Mouse (Mus musculus) CH12.LX (cell line): ENCODE measurements around the gene Fam169b. TPM values are rescaled to one million over a fixed set of nuclear protein-coding genes. Genes with fewer than 3 reads are reported as not detected.

Experiments used
- DNase-seq: peaks from one replicate; pipeline ENCODE4 v3.0.0-alpha.2; 2013; ENCODE audit errors: extremely low read depth
- H3K27ac ChIP-seq: 2 replicates; pipeline ENCODE4 v1.5.1; 2012; ENCODE audit warnings: low read depth, mild to moderate bottlenecking, control low read depth, moderate library complexity; ENCODE audit not compliant: insufficient read depth
- H3K27me3 ChIP-seq: replicated peaks from 2 replicates; pipeline ENCODE3; 2012; ENCODE audit warnings: inconsistent platforms
- H3K36me3 ChIP-seq, 2 experiments: replicated peaks in 1 of 2; 2 replicates each; pipeline versions ENCODE3 to v1.6.1; 2012; ENCODE audit warnings: inconsistent platforms in 1 of 2, low read length in 1 of 2, mild to moderate bottlenecking in 1 of 2, mixed read lengths in 1 of 2, moderate library complexity in 1 of 2; ENCODE audit not compliant: control insufficient read depth in 1 of 2, insufficient read depth in 1 of 2
- H3K4me1 ChIP-seq, 2 experiments: 2 replicates each; pipeline ENCODE4 v1.6.1; 2012; ENCODE audit warnings: inconsistent platforms in 1 of 2, moderate library complexity in 1 of 2; ENCODE audit not compliant: insufficient read depth in 2 of 2, control insufficient read depth in 1 of 2
- H3K4me2 ChIP-seq: 2 replicates; pipeline ENCODE4 v1.6.1; 2012; ENCODE audit warnings: low read depth, mild to moderate bottlenecking, control low read depth; ENCODE audit not compliant: poor library complexity, insufficient read depth, severe bottlenecking
- H3K4me3 ChIP-seq, 3 experiments: fragments of 150-350 bp in 1 of 3; sonication (generic) in 1 of 3; replicated peaks in 1 of 3; 2 replicates each; pipeline versions ENCODE3 to v1.5.1; 2011 to 2012; ENCODE audit warnings: low read depth in 2 of 3, low read length in 2 of 3, mild to moderate bottlenecking in 2 of 3, moderate library complexity in 2 of 3, control low read depth in 1 of 3, improper control_type of control experiment in 1 of 3, inconsistent platforms in 1 of 3, mixed read lengths in 1 of 3; ENCODE audit not compliant: poor library complexity in 1 of 3
- H3K79me2 ChIP-seq: replicated peaks from 2 replicates; pipeline ENCODE4 v1.6.1; 2012; ENCODE audit warnings: mild to moderate bottlenecking, moderate library complexity; ENCODE audit not compliant: control insufficient read depth, poor library complexity, insufficient read depth, severe bottlenecking; ENCODE audit errors: extremely low read depth
- H3K9ac ChIP-seq: 2 replicates; pipeline ENCODE4 v1.6.1; 2012; ENCODE audit warnings: low read depth, mild to moderate bottlenecking, control low read depth, moderate library complexity; ENCODE audit not compliant: insufficient read depth
- H3K9me3 ChIP-seq: replicated peaks from 2 replicates; pipeline ENCODE3; 2012; ENCODE audit warnings: low read length, inconsistent platforms, mixed read lengths
- CHD1 ChIP-seq: IDR thresholded peaks from 2 replicates; pipeline ENCODE4 v1.6.1; 2012; ENCODE audit warnings: low read depth, low read length, improper control_type of control experiment, inconsistent platforms
- CHD2 ChIP-seq: IDR thresholded peaks from 2 replicates; pipeline ENCODE4 v1.6.1; 2011; ENCODE audit warnings: low read length, improper control_type of control experiment
- CTCF ChIP-seq, 2 experiments: IDR thresholded peaks in 1 of 2; conservative IDR thresholded peaks in 1 of 2; 2 replicates each; pipeline ENCODE4 v1.5.1; 2011 to 2012; ENCODE audit warnings: low read depth in 2 of 2, low read length in 2 of 2, improper control_type of control experiment in 1 of 2, inconsistent platforms in 1 of 2, mild to moderate bottlenecking in 1 of 2, moderate library complexity in 1 of 2
- ETS1 ChIP-seq: conservative IDR thresholded peaks from 2 replicates; pipeline ENCODE4 v1.6.1; 2012; ENCODE audit warnings: low read depth, mild to moderate bottlenecking, inconsistent platforms, low read length, improper control_type of control experiment, moderate library complexity
- GABPA ChIP-seq: IDR thresholded peaks from 2 replicates; pipeline ENCODE4 v1.6.1; 2012; ENCODE audit warnings: low read depth, low read length, improper control_type of control experiment, inconsistent platforms; ENCODE audit not compliant: insufficient replicate concordance
- JUND ChIP-seq: conservative IDR thresholded peaks from 2 replicates; pipeline ENCODE4 v1.6.1; 2011; ENCODE audit warnings: low read depth, low read length, improper control_type of control experiment
- MAFK ChIP-seq: IDR thresholded peaks from 2 replicates; pipeline ENCODE4 v1.6.1; 2011; ENCODE audit warnings: low read length, improper control_type of control experiment; ENCODE audit not compliant: insufficient replicate concordance
- MXI1 ChIP-seq: IDR thresholded peaks from 2 replicates; pipeline ENCODE4 v1.6.1; 2011; ENCODE audit warnings: mild to moderate bottlenecking, low read depth, low read length, improper control_type of control experiment
- POLR2A ChIP-seq: IDR thresholded peaks from 2 replicates; pipeline ENCODE4 v1.6.1; 2011; ENCODE audit warnings: low read depth, mild to moderate bottlenecking, improper control_type of control experiment, low read length
- POLR2AphosphoS2 ChIP-seq: IDR thresholded peaks from 2 replicates; pipeline ENCODE4 v1.6.1; 2011; ENCODE audit warnings: low read depth, low read length, improper control_type of control experiment
- RAD21 ChIP-seq: IDR thresholded peaks from 2 replicates; pipeline ENCODE4 v1.6.1; 2011; ENCODE audit warnings: low read depth, mild to moderate bottlenecking, low read length, improper control_type of control experiment, moderate library complexity
- RCOR1 ChIP-seq: conservative IDR thresholded peaks from 2 replicates; pipeline ENCODE4 v1.6.1; 2012; ENCODE audit warnings: low read depth, mild to moderate bottlenecking, inconsistent platforms, low read length, improper control_type of control experiment
- SIN3A ChIP-seq: IDR thresholded peaks from 2 replicates; pipeline ENCODE4 v1.6.1; 2012; ENCODE audit warnings: low read length, improper control_type of control experiment, inconsistent platforms
- SMC3 ChIP-seq: IDR thresholded peaks from 2 replicates; pipeline ENCODE4 v1.6.1; 2011; ENCODE audit warnings: low read depth, low read length, improper control_type of control experiment
- ZC3H11A ChIP-seq: IDR thresholded peaks from 2 replicates; pipeline ENCODE4 v1.6.1; 2012; ENCODE audit warnings: low read depth, mild to moderate bottlenecking, inconsistent platforms, low read length, improper control_type of control experiment
- dilution Hi-C: fragments of 300-500 bp; cut with MboI; formaldehyde crosslinking; loops from 2 replicates; pipeline ENCODE4 v1.14.3; 2020; ENCODE audit warnings: low sequenced_read_pairs; ENCODE audit not compliant: extremely low pct_unique_long_range_greater_than_20kb, extremely low pct_ligation_motif_present
- in situ Hi-C: fragments of 300-500 bp; cut with MboI; formaldehyde crosslinking; loops from 3 replicates; pipeline ENCODE4 v1.14.3; 2019; ENCODE audit warnings: low sequenced_read_pairs, low pct_ligation_motif_present, low pct_unique_long_range_greater_than_20kb, mixed read lengths
- polyA plus RNA-seq: library from polyadenylated mRNA; unstranded; fragments of >175 nt; gene quantifications from 2 replicates; pipeline ENCODE4 v1.2.1, GENCODE M21; 2012; ENCODE audit warnings: low read depth; ENCODE audit not compliant: insufficient read length
- total RNA-seq, 2 experiments: library from RNA; depleted of rRNA; stranded (reverse); fragments of 300-350 nt in 1 of 2; fragments of >200 nt in 1 of 2; gene quantifications; 2 replicates each; pipeline ENCODE4 v1.2.3; 2012 to 2014

Fam169b gene
- total and polyA plus RNA-seq, 3 experiments, result 15.9 to 17.0 (median 16.2) TPM

GRCm38 (mm10) chr7:68225427-68226054 is 48.1 kb upstream of the Fam169b start:
- no peaks in the 10 kb centered on the region for H3K36me3 ChIP-seq
- no peaks in the 10 kb centered on the region for H3K27me3 ChIP-seq
- peaks cover 5 to 45% of the 10 kb centered on the region in 2 experiments; a peak in 3 of 4 replicates for H3K4me1 ChIP-seq
- dilution Hi-C loops (no loop called here), in situ Hi-C loops (no loop called here)
- H3K27ac ChIP-seq, result no peak overlapping the region
- H3K9ac ChIP-seq, result no peak overlapping the region
- H3K79me2 ChIP-seq, result no peaks in the 10 kb centered on the region
- no peak overlapping the region for H3K4me3 ChIP-seq
- no peak overlapping the region for H3K4me2 ChIP-seq
- no peak for TF ChIP-seq CHD2
- no peak for DNase-seq
- no peaks in the 10 kb centered on the region for H3K9me3 ChIP-seq

- peaks cover 5 to 35% of the 10 kb centered on the region in 2 experiments; a peak in 3 of 4 replicates for H3K4me1 ChIP-seq
- no peak for DNase-seq
- no peaks in the 10 kb centered on the region for H3K79me2 ChIP-seq
- no peaks in the 10 kb centered on the region for H3K9me3 ChIP-seq
- no peak overlapping the region for H3K27ac ChIP-seq
- no peaks in the 10 kb centered on the region for H3K27me3 ChIP-seq
- H3K4me3 ChIP-seq, result no peak overlapping the region
- TF ChIP-seq RCOR1 (no peak), POLR2AphosphoS2 (no peak), RAD21 (no peak)
- in situ Hi-C loops, result no loop called here
- no peak overlapping the region for H3K9ac ChIP-seq
- dilution Hi-C loops, result no loop called here
- H3K4me2 ChIP-seq, result no peak overlapping the region
- H3K36me3 ChIP-seq, result no peaks in the 10 kb centered on the region
These were observed 46.6 kb upstream of the Fam169b start for GRCm38 (mm10) chr7:68227021-68227420.

- H3K79me2 ChIP-seq, result no peaks in the 10 kb centered on the region
- H3K9ac ChIP-seq, result no peak overlapping the region
- H3K4me3 ChIP-seq, result no peak overlapping the region
- H3K4me2 ChIP-seq, result no peak overlapping the region
- H3K9me3 ChIP-seq, result no peaks in the 10 kb centered on the region
- TF ChIP-seq JUND, result no peak
- no peak for TF ChIP-seq RCOR1
- no peak for TF ChIP-seq SMC3
- TF ChIP-seq MXI1, result no peak
- TF ChIP-seq MAFK, result no peak
- no peak for TF ChIP-seq CTCF (conservative IDR thresholded peaks at IDR 0.05 in 1 of 2, IDR thresholded peaks at IDR 0.05 in 1 of 2; ENCODE audit: low read depth in 2 of 2, low read length in 2 of 2)
- no peak for TF ChIP-seq CHD1
- no peak for TF ChIP-seq ZC3H11A
- no peak for TF ChIP-seq ETS1
- no peak for TF ChIP-seq SIN3A
- TF ChIP-seq POLR2A, result no peak
- no peak for TF ChIP-seq GABPA
- TF ChIP-seq, all 38 proteins: peak for 0
- no peaks in the 10 kb centered on the region for H3K27me3 ChIP-seq
- H3K27ac ChIP-seq, result no peak overlapping the region
- no peak for DNase-seq
- peaks cover 5 to 34% of the 10 kb centered on the region in 2 experiments; a peak in 3 of 4 replicates for H3K4me1 ChIP-seq
- dilution Hi-C loops, result no loop called here
- no peaks in the 10 kb centered on the region for H3K36me3 ChIP-seq
- in situ Hi-C loops, result no loop called here
These were observed 46.0 kb upstream of the Fam169b start for GRCm38 (mm10) chr7:68227621-68228020.
